Mouse (Mus musculus) ES-E14 (cell line): Measurements from ENCODE around the gene Igflr1.

Source experiments
- CHD2 ChIP-seq: IDR thresholded peaks from 2 replicates; pipeline ENCODE4 v1.6.1; 2014; ENCODE audit warnings: mild to moderate bottlenecking, low read depth, low read length, inconsistent platforms
- HCFC1 ChIP-seq: IDR thresholded peaks from 2 replicates; pipeline ENCODE4 v1.6.1; 2012; ENCODE audit warnings: low read length, inconsistent platforms, borderline replicate concordance; ENCODE audit not compliant: insufficient read depth
- MAFK ChIP-seq: IDR thresholded peaks from 2 replicates; pipeline ENCODE4 v1.6.1; 2014; ENCODE audit warnings: mild to moderate bottlenecking, low read depth, low read length, inconsistent platforms; ENCODE audit not compliant: insufficient read depth
- ZC3H11A ChIP-seq: IDR thresholded peaks from 2 replicates; pipeline ENCODE4 v1.6.1; 2012; ENCODE audit warnings: low read depth, mild to moderate bottlenecking, inconsistent platforms, low read length, borderline replicate concordance
- ZNF384 ChIP-seq: IDR thresholded peaks from 2 replicates; pipeline ENCODE4 v1.6.1; 2012; ENCODE audit warnings: low read depth, low read length, inconsistent platforms

GRCm38 (mm10) chr7:30520396-30520795 lies 44.8 kb upstream of the Igflr1 start:
- TF ChIP-seq MAFK (no peak), ZNF384 (no peak), HCFC1 (no peak), CHD2 (no peak), ZC3H11A (no peak)
